Comparison of ENCODE assay signal across 11 mouse cellular contexts in genomic region chr7:62232076-62232475, GRCm38 (mm10).
A peak's percentile ranks its signal among the peaks of the same experiment; 100 is the strongest.
DNase-seq lines count a peak whose midpoint lies in the region; ATAC-seq lines count a peak whose summit lies in the region.
"Had no signal": no experiment of that assay in that cellular context is flagged by ENCODE, and none has a peak within 500 bp of the region (broad histone marks: within the 10 kb centered on the region; RNA-seq: fewer than 3 reads in every experiment).

No protein-coding gene starts in this region.

- H3K4me1 ChIP-seq in forebrain, embryonic 13.5 days: peaks cover 19% of the 10 kb centered on the region
- no peaks in the 10 kb centered on the region for H3K4me1 ChIP-seq in forebrain, embryonic 11.5 days (replicated peaks; ENCODE audit: control insufficient read depth, insufficient read depth, low read length)
- H3K4me1 ChIP-seq in midbrain, embryonic 12.5 days: peaks cover 9% of the 10 kb centered on the region
- H3K4me1 ChIP-seq in midbrain, embryonic 11.5 days (ENCODE audit: control insufficient read depth, insufficient read depth, low read length): 0 out of 2 replicates have a peak, but pooled peaks cover 3% of the 10 kb centered on the region
- H3K4me1 ChIP-seq in limb, embryonic 12.5 days (replicated peaks): no peaks in the 10 kb centered on the region
- H3K4me1 ChIP-seq: megakaryocyte, embryonic 14.5 days had no signal

- no peak for DNase-seq in forebrain, embryonic 11.5 days (ENCODE audit: low spot score)
- DNase-seq in midbrain, embryonic 11.5 days (ENCODE audit: low spot score, missing footprints): no peak
- DNase-seq in retina, embryonic 14.5 days (ENCODE audit: low spot score): no peak

- H3K4me3 ChIP-seq in forebrain, embryonic 13.5 days: no peak overlapping the region
- H3K4me3 ChIP-seq in forebrain, embryonic 11.5 days (ENCODE audit: low read depth, low read length): no peak overlapping the region
- no peak overlapping the region for H3K4me3 ChIP-seq in midbrain, embryonic 12.5 days
- H3K4me3 ChIP-seq in midbrain, embryonic 11.5 days (ENCODE audit: low read depth, low read length): no peak overlapping the region
- no peak overlapping the region for H3K4me3 ChIP-seq in limb, embryonic 12.5 days (replicated peaks)
- H3K4me3 ChIP-seq: erythroblast, embryonic 14.5 days; megakaryocyte, embryonic 14.5 days had no signal

- no peak for ATAC-seq in forebrain, embryonic 13.5 days
- ATAC-seq in forebrain, embryonic 11.5 days (replicated peaks; ENCODE audit: low FRiP score): no peak
- ATAC-seq in midbrain, embryonic 12.5 days (ENCODE audit: low FRiP score, low read depth): no peak
- ATAC-seq in midbrain, embryonic 11.5 days (ENCODE audit: low FRiP score): no peak
- ATAC-seq in limb, embryonic 12.5 days (ENCODE audit: insufficient number of reproducible peaks, insufficient read depth, low FRiP score, low TSS enrichment, low read depth): peak; percentile 75
- no peak for ATAC-seq in megakaryocyte-erythroid progenitor cell, adult 5-6 weeks (replicated peaks; ENCODE audit: low FRiP score, low TSS enrichment, poor library complexity, severe bottlenecking)
- no peak for ATAC-seq in frontal cortex, adult (ENCODE audit: low TSS enrichment)
- ATAC-seq: CD4-positive, CD25-positive, alpha-beta regulatory T cell, adult 4 months had no signal

- no peak overlapping the region for H3K9ac ChIP-seq in forebrain, embryonic 13.5 days
- H3K9ac ChIP-seq in forebrain, embryonic 11.5 days (ENCODE audit: low read length): no peak overlapping the region
- no peak overlapping the region for H3K9ac ChIP-seq in midbrain, embryonic 12.5 days (replicated peaks)
- H3K9ac ChIP-seq in midbrain, embryonic 11.5 days (ENCODE audit: low read length): no peak overlapping the region
- H3K9ac ChIP-seq in limb, embryonic 12.5 days (replicated peaks): no peak overlapping the region

- WGBS in forebrain, embryonic 13.5 days: 47% methylated on average over 5 of the region's 5 CpGs
- 73% methylated on average over 5 of the region's 5 CpGs for WGBS in forebrain, embryonic 11.5 days
- 66% methylated on average over 5 of the region's 5 CpGs for whole genome bisulfite sequencing in midbrain, embryonic 12.5 days
- 74% methylated on average over 5 of the region's 5 CpGs for WGBS in midbrain, embryonic 11.5 days
- WGBS in limb, embryonic 12.5 days: 50% methylated on average over 5 of the region's 5 CpGs

- no peaks in the 10 kb centered on the region for H3K27me3 ChIP-seq in forebrain, embryonic 13.5 days
- H3K27me3 ChIP-seq in forebrain, embryonic 11.5 days (ENCODE audit: control insufficient read depth, insufficient read depth, low read length): no peaks in the 10 kb centered on the region
- no peaks in the 10 kb centered on the region for H3K27me3 ChIP-seq in midbrain, embryonic 12.5 days
- no peaks in the 10 kb centered on the region for H3K27me3 ChIP-seq in midbrain, embryonic 11.5 days (ENCODE audit: control insufficient read depth, insufficient read depth, low read length)
- no peaks in the 10 kb centered on the region for H3K27me3 ChIP-seq in limb, embryonic 12.5 days
- H3K27me3 ChIP-seq: megakaryocyte, embryonic 14.5 days had no signal

- H3K36me3 ChIP-seq in forebrain, embryonic 13.5 days (ENCODE audit: poor library complexity, severe bottlenecking): no peaks in the 10 kb centered on the region
- no peaks in the 10 kb centered on the region for H3K36me3 ChIP-seq in forebrain, embryonic 11.5 days (ENCODE audit: control insufficient read depth, insufficient read depth, low read length)
- no peaks in the 10 kb centered on the region for H3K36me3 ChIP-seq in midbrain, embryonic 12.5 days
- H3K36me3 ChIP-seq in midbrain, embryonic 11.5 days (ENCODE audit: control insufficient read depth, insufficient read depth, low read length): no peaks in the 10 kb centered on the region
- no peaks in the 10 kb centered on the region for H3K36me3 ChIP-seq in limb, embryonic 12.5 days

- H3K4me2 ChIP-seq in forebrain, embryonic 13.5 days: no peak overlapping the region
- H3K4me2 ChIP-seq in forebrain, embryonic 11.5 days (ENCODE audit: low read depth, low read length, severe bottlenecking): no peak overlapping the region
- H3K4me2 ChIP-seq in midbrain, embryonic 12.5 days (replicated peaks): no peak overlapping the region
- no peak overlapping the region for H3K4me2 ChIP-seq in midbrain, embryonic 11.5 days
- H3K4me2 ChIP-seq in limb, embryonic 12.5 days: peak overlapping the region; percentile 42

- no peaks in the 10 kb centered on the region for H3K9me3 ChIP-seq in forebrain, embryonic 13.5 days (replicated peaks)
- no peaks in the 10 kb centered on the region for H3K9me3 ChIP-seq in forebrain, embryonic 11.5 days (ENCODE audit: control insufficient read depth, low read length)
- 0 out of 2 replicates have a peak, but pooled peaks cover 2% of the 10 kb centered on the region for H3K9me3 ChIP-seq in midbrain, embryonic 12.5 days
- no peaks in the 10 kb centered on the region; the same call in 1 of the 2 replicates for H3K9me3 ChIP-seq in midbrain, embryonic 11.5 days (ENCODE audit: control insufficient read depth, low read length)
- peaks cover 14% of the 10 kb centered on the region; the same call in 1 of the 2 replicates for H3K9me3 ChIP-seq in limb, embryonic 12.5 days
- H3K9me3 ChIP-seq: megakaryocyte, embryonic 14.5 days had no signal

- H3K27ac ChIP-seq in forebrain, embryonic 13.5 days: peak overlapping the region; percentile 41; the same call in 1 of the 2 replicates
- no peak overlapping the region for H3K27ac ChIP-seq in forebrain, embryonic 11.5 days (ENCODE audit: low read depth, low read length)
- peak overlapping the region; percentile 39; the same call in 1 of the 2 replicates for H3K27ac ChIP-seq in midbrain, embryonic 12.5 days (replicated peaks)
- no peak overlapping the region for H3K27ac ChIP-seq in midbrain, embryonic 11.5 days (ENCODE audit: low read depth, low read length)
- peak overlapping the region; percentile 83 for H3K27ac ChIP-seq in limb, embryonic 12.5 days

Comparison
In these comparisons a context has a peak if more than half of its experiments do, and no peak if none do; other contexts are left out.
1. H3K27ac ChIP-seq: peak in forebrain, embryonic 13.5 days (single experiment), midbrain, embryonic 12.5 days (single experiment) and limb, embryonic 12.5 days (single experiment); none in forebrain, embryonic 11.5 days (single experiment) and midbrain, embryonic 11.5 days (single experiment).